Mouse (Mus musculus) liver, adult 2 months (tissue): ENCODE measurements around the gene Ephb2.

Experiments
- CTCF ChIP-seq: fragments of 200-500 bp; IDR thresholded peaks from 2 replicates; pipeline ENCODE4 v1.5.1; 2011; ENCODE audit warnings: low read depth, low read length, control low read depth
- POLR2A ChIP-seq: fragments of 200-500 bp; IDR thresholded peaks from 2 replicates; pipeline ENCODE4 v1.6.1; 2011; ENCODE audit warnings: low read length, control low read depth; ENCODE audit not compliant: insufficient read depth; ENCODE audit errors: extremely low read depth

GRCm38 (mm10) chr4:136685431-136685869 is 150.3 kb downstream of the Ephb2 start:
- no peak for TF ChIP-seq CTCF
- no peak for TF ChIP-seq POLR2A
